Mouse (Mus musculus): Measurements from ENCODE around the gene Cd59a.

GRCm38 (mm10) chr2:104135920-104136319 is 40.3 kb downstream of the Cd59a start:
- no peak for TF ChIP-seq GATA1 (IDR thresholded peaks at IDR 0.05; ENCODE audit: borderline replicate concordance, low read length)
- TF ChIP-seq FLI1 (IDR thresholded peaks at IDR 0.05; ENCODE audit: low read length), result no peak

Measured in megakaryocyte, embryonic 14.5 days (primary cell).